Mouse (Mus musculus): ENCODE results near the gene Clmn.

The Clmn gene

GRCm38 (mm10) chr12:104716409-104716808 lies 148.5 kb downstream of the Clmn start:
- no peak for DNase-seq (ENCODE audit: extremely low spot score, low read depth, low spot score)

DNA sequence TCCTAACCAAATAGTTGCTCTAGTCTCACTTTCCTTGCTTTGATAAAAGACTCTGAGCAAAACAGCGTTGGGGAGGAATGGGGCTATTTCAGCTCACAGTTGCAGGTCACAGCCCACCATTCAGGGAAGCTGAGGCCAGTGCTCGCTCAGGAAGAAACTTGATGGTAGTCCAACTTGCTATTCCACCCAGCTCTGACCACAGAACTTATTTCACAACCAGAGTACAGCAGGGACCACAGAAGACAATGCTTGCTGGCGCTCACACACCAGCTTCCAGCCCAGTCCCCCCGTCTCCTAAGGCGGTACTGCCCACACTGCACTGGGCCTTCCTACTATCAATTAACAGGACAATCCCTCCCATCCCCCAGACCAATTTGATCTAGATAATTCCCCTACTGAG lies 149.4 kb downstream of the Clmn start:
- no peak for DNase-seq (ENCODE audit: extremely low spot score, low read depth, low spot score)

Measured in hindlimb bud, embryonic 11.5 days (tissue).